Mouse (Mus musculus): ENCODE measurements around the gene Tgfbi. TPM values are rescaled to one million over a fixed set of nuclear protein-coding genes. Genes with fewer than 3 reads are reported as not detected.

Gene Tgfbi
- 37.7 and 46.2 TPM in 2 replicates for polyA plus RNA-seq (2014; fragmentation: Nextera tagmentation; extraction: Ambion mirVana)

- Histone ChIP-seq H3K9ac (ENCODE audit: low read length) (peak within 1 kb of the TSS; percentile 78), H3K27ac (replicated peaks in 1 of 2; ENCODE audit: control insufficient read depth in 1 of 2, insufficient read depth in 1 of 2, low read depth in 2 of 2, low read length in 2 of 2) (0 out of 4 replicates have a peak within 1 kb of the TSS, but pooled peaks of 1 of the 2 experiments have one; percentile 17), H3K4me1 (ENCODE audit: control insufficient read depth in 2 of 2, insufficient read depth in 2 of 2, low read length in 2 of 2) (peaks cover 34 to 38% of the 10 kb centered on the region in 2 experiments), H3K4me2 (ENCODE audit: low read length) (peak within 1 kb of the TSS; percentile 97), H3K4me3 (ENCODE audit: control insufficient read depth in 1 of 2, insufficient read depth in 1 of 2, low read depth in 1 of 2, low read length in 2 of 2) (peak within 1 kb of the TSS; percentile 58 to 61), H3K36me3 (ENCODE audit: control insufficient read depth, insufficient read depth, low read length) (no peaks in the 10 kb centered on the region), H3K9me3 (ENCODE audit: control insufficient read depth, low read length) (no peaks in the 10 kb centered on the region), H3K27me3 (ENCODE audit: control insufficient read depth, insufficient read depth, low read length) (peaks cover 22% of the 10 kb centered on the region; the same call in 1 of the 2 replicates)
- 2% methylated on average over 35 of the region's 36 CpGs for WGBS
- peak; percentile 46; the same call in 1 of the 2 replicates for ATAC-seq (ENCODE audit: insufficient number of reproducible peaks, insufficient read depth, low FRiP score, low read depth)
Observed at GRCm38 (mm10) chr13:56609103-56609856, at the start of gene Tgfbi. TSS of gene Tgfbi (plus strand) at chr13:56609523.

- Histone ChIP-seq H3K27ac (replicated peaks in 1 of 2; ENCODE audit: control insufficient read depth in 1 of 2, insufficient read depth in 1 of 2, low read depth in 2 of 2, low read length in 2 of 2) (no peak overlapping the region), H3K27me3 (ENCODE audit: control insufficient read depth, insufficient read depth, low read length) (no peaks in the 10 kb centered on the region), H3K4me1 (ENCODE audit: control insufficient read depth in 2 of 2, insufficient read depth in 2 of 2, low read length in 2 of 2) (peaks cover 5 to 6% of the 10 kb centered on the region in 2 experiments; a peak in 2 of 4 replicates), H3K9me3 (ENCODE audit: control insufficient read depth, low read length) (no peaks in the 10 kb centered on the region), H3K9ac (ENCODE audit: low read length) (no peak overlapping the region), H3K4me3 (ENCODE audit: control insufficient read depth in 1 of 2, insufficient read depth in 1 of 2, low read depth in 1 of 2, low read length in 2 of 2) (no peak overlapping the region), H3K4me2 (ENCODE audit: low read length) (no peak overlapping the region), H3K36me3 (ENCODE audit: control insufficient read depth, insufficient read depth, low read length) (no peaks in the 10 kb centered on the region)
- 89% methylated on average over 6 of the region's 6 CpGs for WGBS
- no peak for ATAC-seq (ENCODE audit: insufficient number of reproducible peaks, insufficient read depth, low FRiP score, low read depth)
Observed at GRCm38 (mm10) chr13:56559841-56560370, 49.4 kb upstream of the Tgfbi start.

- H3K36me3 ChIP-seq (ENCODE audit: control insufficient read depth, insufficient read depth, low read length), result no peaks in the 10 kb centered on the region
- 77% methylated on average over 8 of the region's 8 CpGs for WGBS
Observed at GRCm38 (mm10) chr13:56561129-56561528, 48.2 kb upstream of the Tgfbi start.

GRCm38 (mm10) chr13:56563075-56563474 lies 46.2 kb upstream of the Tgfbi start:
- Histone ChIP-seq H3K9ac (ENCODE audit: low read length) (no peak overlapping the region), H3K27ac (replicated peaks in 1 of 2; ENCODE audit: control insufficient read depth in 1 of 2, insufficient read depth in 1 of 2, low read depth in 2 of 2, low read length in 2 of 2) (no peak overlapping the region), H3K4me3 (ENCODE audit: control insufficient read depth in 1 of 2, insufficient read depth in 1 of 2, low read depth in 1 of 2, low read length in 2 of 2) (no peak overlapping the region), H3K4me1 (ENCODE audit: control insufficient read depth in 2 of 2, insufficient read depth in 2 of 2, low read length in 2 of 2) (peaks cover 6 to 11% of the 10 kb centered on the region in 2 experiments), H3K27me3 (ENCODE audit: control insufficient read depth, insufficient read depth, low read length) (no peaks in the 10 kb centered on the region), H3K36me3 (ENCODE audit: control insufficient read depth, insufficient read depth, low read length) (no peaks in the 10 kb centered on the region), H3K9me3 (ENCODE audit: control insufficient read depth, low read length) (no peaks in the 10 kb centered on the region), H3K4me2 (ENCODE audit: low read length) (no peak overlapping the region)
- no peak for ATAC-seq (ENCODE audit: insufficient number of reproducible peaks, insufficient read depth, low FRiP score, low read depth)
- 35% methylated on average over 6 of the region's 6 CpGs for WGBS

More at GRCm38 (mm10) chr13:56561129-56561528, 48.2 kb upstream of the Tgfbi start:
- H3K4me1 ChIP-seq (ENCODE audit: control insufficient read depth in 2 of 2, insufficient read depth in 2 of 2, low read length in 2 of 2), result peaks cover 5 to 6% of the 10 kb centered on the region in 2 experiments
- no peaks in the 10 kb centered on the region for H3K27me3 ChIP-seq (ENCODE audit: control insufficient read depth, insufficient read depth, low read length)
- no peak for ATAC-seq (ENCODE audit: insufficient number of reproducible peaks, insufficient read depth, low FRiP score, low read depth)
- no peak overlapping the region for H3K27ac ChIP-seq (replicated peaks in 1 of 2; ENCODE audit: control insufficient read depth in 1 of 2, insufficient read depth in 1 of 2, low read depth in 2 of 2, low read length in 2 of 2)
- no peak overlapping the region for H3K4me3 ChIP-seq (ENCODE audit: control insufficient read depth in 1 of 2, insufficient read depth in 1 of 2, low read depth in 1 of 2, low read length in 2 of 2)
- H3K9me3 ChIP-seq (ENCODE audit: control insufficient read depth, low read length), result no peaks in the 10 kb centered on the region
- H3K4me2 ChIP-seq (ENCODE audit: low read length), result no peak overlapping the region
- no peak overlapping the region for H3K9ac ChIP-seq (ENCODE audit: low read length)

- Histone ChIP-seq H3K36me3 (ENCODE audit: control insufficient read depth, insufficient read depth, low read length) (no peaks in the 10 kb centered on the region), H3K9ac (ENCODE audit: low read length) (no peak overlapping the region), H3K27me3 (ENCODE audit: control insufficient read depth, insufficient read depth, low read length) (no peaks in the 10 kb centered on the region), H3K4me3 (ENCODE audit: control insufficient read depth in 1 of 2, insufficient read depth in 1 of 2, low read depth in 1 of 2, low read length in 2 of 2) (no peak overlapping the region), H3K4me1 (ENCODE audit: control insufficient read depth in 2 of 2, insufficient read depth in 2 of 2, low read length in 2 of 2) (peaks cover 4 to 6% of the 10 kb centered on the region in 2 experiments), H3K9me3 (ENCODE audit: control insufficient read depth, low read length) (no peaks in the 10 kb centered on the region), H3K27ac (replicated peaks in 1 of 2; ENCODE audit: control insufficient read depth in 1 of 2, insufficient read depth in 1 of 2, low read depth in 2 of 2, low read length in 2 of 2) (peak overlapping the region in 1 of 2 experiments; percentile 37; a peak in 1 of 4 replicates), H3K4me2 (ENCODE audit: low read length) (no peak overlapping the region)
- WGBS, result 48% methylated on average over 10 of the region's 10 CpGs
- no peak for ATAC-seq (ENCODE audit: insufficient number of reproducible peaks, insufficient read depth, low FRiP score, low read depth)
Observed at GRCm38 (mm10) chr13:56566336-56566735, 43.0 kb upstream of the Tgfbi start.

- Histone ChIP-seq H3K27me3 (ENCODE audit: control insufficient read depth, insufficient read depth, low read length) (no peaks in the 10 kb centered on the region), H3K9ac (ENCODE audit: low read length) (no peak overlapping the region), H3K4me3 (ENCODE audit: control insufficient read depth in 1 of 2, insufficient read depth in 1 of 2, low read depth in 1 of 2, low read length in 2 of 2) (no peak overlapping the region), H3K9me3 (ENCODE audit: control insufficient read depth, low read length) (no peaks in the 10 kb centered on the region), H3K4me1 (ENCODE audit: control insufficient read depth in 2 of 2, insufficient read depth in 2 of 2, low read length in 2 of 2) (peaks cover 0 to 4% of the 10 kb centered on the region in 2 experiments; a peak in 2 of 4 replicates), H3K4me2 (ENCODE audit: low read length) (no peak overlapping the region), H3K27ac (replicated peaks in 1 of 2; ENCODE audit: control insufficient read depth in 1 of 2, insufficient read depth in 1 of 2, low read depth in 2 of 2, low read length in 2 of 2) (no peak overlapping the region), H3K36me3 (ENCODE audit: control insufficient read depth, insufficient read depth, low read length) (no peaks in the 10 kb centered on the region)
- WGBS, result 89% methylated on average over 8 of the region's 8 CpGs
- no peak for ATAC-seq (ENCODE audit: insufficient number of reproducible peaks, insufficient read depth, low FRiP score, low read depth)
Observed at GRCm38 (mm10) chr13:56571645-56572044, 37.7 kb upstream of the Tgfbi start.

- Histone ChIP-seq H3K4me3 (ENCODE audit: control insufficient read depth in 1 of 2, insufficient read depth in 1 of 2, low read depth in 1 of 2, low read length in 2 of 2) (no peak overlapping the region), H3K4me2 (ENCODE audit: low read length) (no peak overlapping the region), H3K9me3 (ENCODE audit: control insufficient read depth, low read length) (no peaks in the 10 kb centered on the region), H3K4me1 (ENCODE audit: control insufficient read depth in 2 of 2, insufficient read depth in 2 of 2, low read length in 2 of 2) (peaks cover 0 to 6% of the 10 kb centered on the region in 2 experiments; a peak in 1 of 4 replicates), H3K27me3 (ENCODE audit: control insufficient read depth, insufficient read depth, low read length) (no peaks in the 10 kb centered on the region), H3K9ac (ENCODE audit: low read length) (no peak overlapping the region), H3K36me3 (ENCODE audit: control insufficient read depth, insufficient read depth, low read length) (no peaks in the 10 kb centered on the region), H3K27ac (replicated peaks in 1 of 2; ENCODE audit: control insufficient read depth in 1 of 2, insufficient read depth in 1 of 2, low read depth in 2 of 2, low read length in 2 of 2) (no peak overlapping the region)
- 69% methylated on average over 4 of the region's 4 CpGs for WGBS
- no peak for ATAC-seq (ENCODE audit: insufficient number of reproducible peaks, insufficient read depth, low FRiP score, low read depth)
Observed at GRCm38 (mm10) chr13:56575074-56575473, 34.2 kb upstream of the Tgfbi start.
